ENCODE assay signal across 8 mouse cellular contexts in genomic region chr9:63612565-63613515, GRCm38 (mm10). TPM values are rescaled to one million over a fixed set of nuclear protein-coding genes. Genes with fewer than 3 reads are reported as not detected.
DNase-seq lines count a peak whose midpoint lies in the region; ATAC-seq and TF ChIP-seq lines count a peak whose summit lies in the region.

No protein-coding gene starts in this region.

- peaks cover 37% of the 10 kb centered on the region for H3K4me1 ChIP-seq in heart, embryonic 12.5 days (replicated peaks)
- peaks cover 41% of the 10 kb centered on the region for H3K4me1 ChIP-seq in hindbrain, embryonic 12.5 days
- peaks cover 54% of the 10 kb centered on the region for H3K4me1 ChIP-seq in limb, embryonic 15.5 days
- H3K4me1 ChIP-seq in small intestine, adult 2 months (ENCODE audit: control insufficient read depth, insufficient read depth, insufficient read length, low read length): peaks cover 24% of the 10 kb centered on the region

- H3K9ac ChIP-seq in heart, embryonic 12.5 days: 0 out of 2 replicates have a peak overlapping the region, but pooled peaks have one; percentile 32
- 0 out of 2 replicates have a peak overlapping the region, but pooled peaks have one; percentile 50 for H3K9ac ChIP-seq in hindbrain, embryonic 12.5 days
- no peak overlapping the region for H3K9ac ChIP-seq in limb, embryonic 15.5 days

- TF ChIP-seq CTCF in small intestine, adult 2 months (IDR thresholded peaks at IDR 0.05; ENCODE audit: extremely low read depth, insufficient read length, insufficient replicate concordance, low read depth, low read length): peak; percentile 26; the same call in 1 of the 2 replicates

- peak overlapping the region; percentile 3; the same call in 1 of the 2 replicates for H3K4me2 ChIP-seq in heart, embryonic 12.5 days
- H3K4me2 ChIP-seq in hindbrain, embryonic 12.5 days (replicated peaks): peak overlapping the region; percentile 1; the same call in 1 of the 2 replicates
- peak overlapping the region; percentile 3; the same call in 1 of the 2 replicates for H3K4me2 ChIP-seq in limb, embryonic 15.5 days

- no peaks in the 10 kb centered on the region for H3K27me3 ChIP-seq in heart, embryonic 12.5 days (replicated peaks)
- no peaks in the 10 kb centered on the region for H3K27me3 ChIP-seq in hindbrain, embryonic 12.5 days
- H3K27me3 ChIP-seq in limb, embryonic 15.5 days: no peaks in the 10 kb centered on the region
- H3K27me3 ChIP-seq in small intestine, adult 2 months (ENCODE audit: control insufficient read depth, insufficient read depth, low read length): no peaks in the 10 kb centered on the region

- no peak overlapping the region for H3K4me3 ChIP-seq in heart, embryonic 12.5 days
- no peak overlapping the region for H3K4me3 ChIP-seq in hindbrain, embryonic 12.5 days
- H3K4me3 ChIP-seq in limb, embryonic 15.5 days: no peak overlapping the region
- no peak overlapping the region for H3K4me3 ChIP-seq in small intestine, adult 2 months (ENCODE audit: low read depth, low read length)

- no peak for DNase-seq in heart, postnatal 25 days (ENCODE audit: low spot score)
- peak; percentile 42 to 56 for DNase-seq in cerebellum, postnatal 14 days
- no peak for DNase-seq in thymus, postnatal 0 days (ENCODE audit: low spot score)
- DNase-seq in spleen, adult 12 weeks (ENCODE audit: low spot score): no peak

- H3K36me3 ChIP-seq in heart, embryonic 12.5 days: peaks cover 15% of the 10 kb centered on the region
- H3K36me3 ChIP-seq in hindbrain, embryonic 12.5 days: peaks cover 11% of the 10 kb centered on the region
- H3K36me3 ChIP-seq in limb, embryonic 15.5 days: peaks cover 11% of the 10 kb centered on the region
- peaks cover 11% of the 10 kb centered on the region for H3K36me3 ChIP-seq in small intestine, adult 2 months (ENCODE audit: control insufficient read depth, insufficient read depth, low read length)

- no peaks in the 10 kb centered on the region for H3K9me3 ChIP-seq in heart, embryonic 12.5 days (replicated peaks)
- no peaks in the 10 kb centered on the region for H3K9me3 ChIP-seq in hindbrain, embryonic 12.5 days (replicated peaks)
- no peaks in the 10 kb centered on the region for H3K9me3 ChIP-seq in limb, embryonic 15.5 days

- no peak for TF ChIP-seq POLR2A in small intestine, adult 2 months (IDR thresholded peaks at IDR 0.05; ENCODE audit: low read depth, low read length)

- 60% methylated on average over 16 of the region's 16 CpGs for WGBS in heart, embryonic 12.5 days
- WGBS in hindbrain, embryonic 12.5 days: 45% methylated on average over 16 of the region's 16 CpGs
- WGBS in limb, embryonic 15.5 days: 35% methylated on average over 16 of the region's 16 CpGs
- WGBS in small intestine, adult 2 months: 29% methylated on average over 16 of the region's 16 CpGs

- no peak for ATAC-seq in heart, embryonic 12.5 days (ENCODE audit: insufficient number of reproducible peaks, low FRiP score)
- ATAC-seq in hindbrain, embryonic 12.5 days (ENCODE audit: low FRiP score): peak; percentile 76
- peak; percentile 55; the same call in 1 of the 2 replicates for ATAC-seq in limb, embryonic 15.5 days (ENCODE audit: insufficient number of reproducible peaks, low FRiP score, low TSS enrichment, low read depth)

- H3K27ac ChIP-seq in heart, embryonic 12.5 days (ENCODE audit: poor library complexity, severe bottlenecking): no peak overlapping the region
- H3K27ac ChIP-seq in hindbrain, embryonic 12.5 days: no peak overlapping the region
- H3K27ac ChIP-seq in limb, embryonic 15.5 days: peak overlapping the region; percentile 61
- H3K27ac ChIP-seq in small intestine, adult 2 months (ENCODE audit: insufficient read depth, low read depth, low read length): peak overlapping the region; percentile 86

- intact Hi-C loops in heart, postnatal 25 days (cut with DNase I): no loop called here

RNA-seq across cellular contexts. Expression of gene Aagab, which starts 10.4 kb away (rescaled TPM):
- 23.2 and 26.2 TPM in 2 replicates for polyA plus RNA-seq in heart, embryonic 12.5 days (2016; fragmentation: Nextera tagmentation; extraction: Ambion mirVana)
- total RNA-seq in heart, postnatal 25 days (2021): 10 to 100 TPM; 17.9 to 22.0 TPM
- 54.1 and 61.1 TPM in 2 replicates for polyA plus RNA-seq in hindbrain, embryonic 12.5 days (2016; fragmentation: Nextera tagmentation; extraction: Ambion mirVana)
- polyA plus RNA-seq in limb, embryonic 15.5 days (2015; fragmentation: Nextera tagmentation; extraction: Ambion mirVana): 25.7 and 30.5 TPM in 2 replicates
- polyA plus RNA-seq in small intestine, adult 2 months (2012; rRNA removed): 9.7 and 18.6 TPM in 2 replicates
- polyA plus RNA-seq in thymus, postnatal 0 days (2015; fragmentation: Nextera tagmentation; extraction: Ambion mirVana): 53.7 and 56.4 TPM in 2 replicates

RNA-seq across cellular contexts. Expression of gene Iqch, which starts 10.5 kb away (rescaled TPM):
- 0.08 TPM in 1 of 2 replicates, not detected in the other for polyA plus RNA-seq in heart, embryonic 12.5 days (2016; fragmentation: Nextera tagmentation; extraction: Ambion mirVana)
- total RNA-seq in heart, postnatal 25 days (2021): not detected
- 0.10 and 0.16 TPM in 2 replicates for polyA plus RNA-seq in hindbrain, embryonic 12.5 days (2016; fragmentation: Nextera tagmentation; extraction: Ambion mirVana)
- 0.06 and 0.13 TPM in 2 replicates for polyA plus RNA-seq in limb, embryonic 15.5 days (2015; fragmentation: Nextera tagmentation; extraction: Ambion mirVana)
- not detected in 2 replicates for polyA plus RNA-seq in small intestine, adult 2 months (2012; rRNA removed)
- polyA plus RNA-seq in thymus, postnatal 0 days (2015; fragmentation: Nextera tagmentation; extraction: Ambion mirVana): 1.4 and 1.9 TPM in 2 replicates

Comparison
In these comparisons a context has a peak if more than half of its experiments do, and no peak if none do; other contexts are left out.
1. H3K27ac ChIP-seq: peak in limb, embryonic 15.5 days (single experiment) and small intestine, adult 2 months (single experiment); none in heart, embryonic 12.5 days (single experiment) and hindbrain, embryonic 12.5 days (single experiment).
2. DNase-seq: peak in cerebellum, postnatal 14 days (2 of 2); none in heart, postnatal 25 days (single experiment), thymus, postnatal 0 days (single experiment) and spleen, adult 12 weeks (single experiment).
3. Peak in every context shown above with its lines, with median percentiles within 50 percentile points of each other: H3K4me2 ChIP-seq.